Mouse (Mus musculus) myocyte (in vitro differentiated cells): Measurements from ENCODE around the gene Stra6.

Experiments used
- E2F4 ChIP-seq: IDR thresholded peaks from one replicate; pipeline ENCODE4 v1.6.1; 2011; ENCODE audit warnings: mild to moderate bottlenecking, control low read depth, moderate library complexity; ENCODE audit not compliant: insufficient read depth
- MYOD1 ChIP-seq, 3 experiments: IDR thresholded peaks; one replicate each; pipeline ENCODE4 v1.6.1; 2011; ENCODE audit warnings: control low read depth in 2 of 3, low read depth in 2 of 3, mild to moderate bottlenecking in 2 of 3, moderate library complexity in 1 of 3; ENCODE audit not compliant: insufficient read length in 2 of 3, control insufficient read depth in 1 of 3
- POLR2A ChIP-seq: IDR thresholded peaks from one replicate; pipeline ENCODE4 v1.6.1; 2011; ENCODE audit warnings: low read depth, mild to moderate bottlenecking, control low read depth, moderate library complexity; ENCODE audit not compliant: insufficient read length
- POLR2AphosphoS2 ChIP-seq: IDR thresholded peaks from one replicate; pipeline ENCODE4 v1.6.1; 2011; ENCODE audit warnings: low read depth, control low read depth; ENCODE audit not compliant: insufficient read length
- TCF12 ChIP-seq: IDR thresholded peaks from one replicate; pipeline ENCODE4 v1.6.1; 2011; ENCODE audit warnings: mild to moderate bottlenecking, control low read depth; ENCODE audit not compliant: poor library complexity, insufficient read depth, severe bottlenecking

DNA sequence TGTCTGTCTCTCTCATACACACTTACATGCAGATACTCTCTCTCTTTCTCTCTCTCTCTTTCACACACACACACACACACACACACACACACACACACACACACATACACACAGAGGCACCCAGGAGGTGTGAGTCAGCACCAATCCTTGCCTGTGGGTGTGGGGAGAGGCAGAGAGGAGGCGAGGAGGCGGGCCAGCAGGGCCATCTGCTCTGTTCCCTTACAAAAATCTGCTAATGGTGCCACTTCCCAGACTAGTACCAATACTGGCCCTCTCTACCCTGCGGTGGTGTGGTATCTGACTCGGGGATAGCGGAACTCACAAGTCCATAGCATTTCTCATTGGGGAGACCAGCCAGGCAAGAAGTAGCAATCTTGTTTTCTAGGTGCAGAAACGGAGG lies 47.8 kb downstream of the Stra6 start:
- TF ChIP-seq POLR2A (no peak), TCF12 (no peak), E2F4 (no peak), MYOD1 (IDR thresholded peaks at IDR 0.05; ENCODE audit: control insufficient read depth in 1 of 3, insufficient read length in 2 of 3, low read depth in 2 of 3) (peak in 1 of 3 experiments; percentile 45), POLR2AphosphoS2 (no peak)
